Mouse (Mus musculus): ENCODE results near the gene Nrl.
A peak's percentile ranks its signal among the peaks of the same experiment; 100 is the strongest.

Nrl gene

GRCm38 (mm10) chr14:55536116-55536745 lies 11.4 kb upstream of the Nrl start:
- peak in 1 of 2 experiments; percentile 40 for DNase-seq (ENCODE audit: low spot score in 2 of 2)

GRCm38 (mm10) chr14:55527940-55528339 lies 3.2 kb upstream of the Nrl start:
- DNase-seq (ENCODE audit: low spot score in 2 of 2): no peak

DNA sequence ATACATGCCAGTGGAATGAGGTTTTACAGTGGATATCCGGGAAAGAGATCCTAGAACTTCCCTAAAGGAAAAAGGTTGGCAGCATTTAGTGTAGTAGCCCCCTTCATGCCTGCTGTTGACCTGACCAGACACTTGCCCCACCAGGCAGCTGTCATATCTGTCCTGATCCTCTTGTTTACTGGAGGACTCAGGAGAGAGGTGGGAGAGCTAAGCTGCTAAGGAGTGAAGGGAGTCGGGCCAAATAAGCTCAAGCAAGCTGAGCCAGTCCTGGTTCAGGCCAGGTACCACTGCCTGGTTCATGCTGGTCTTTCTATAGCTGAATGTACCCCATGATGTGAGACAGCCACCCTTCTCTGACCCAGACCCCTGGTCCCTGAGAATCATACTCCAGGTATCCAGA lies 1.9 kb upstream of the Nrl start:
- DNase-seq (ENCODE audit: low spot score in 2 of 2): no peak

- DNase-seq (ENCODE audit: low spot score in 2 of 2): no peak
Observed at GRCm38 (mm10) chr14:55524062-55524461, 719 bp downstream of the Nrl start.

GRCm38 (mm10) chr14:55520451-55521361 lies 4.1 kb downstream of the Nrl start:
- DNase-seq (ENCODE audit: low spot score in 2 of 2): no peak

GRCm38 (mm10) chr14:55519604-55520003 lies 5.2 kb downstream of the Nrl start:
- no peak for DNase-seq (ENCODE audit: low spot score in 2 of 2)

DNA sequence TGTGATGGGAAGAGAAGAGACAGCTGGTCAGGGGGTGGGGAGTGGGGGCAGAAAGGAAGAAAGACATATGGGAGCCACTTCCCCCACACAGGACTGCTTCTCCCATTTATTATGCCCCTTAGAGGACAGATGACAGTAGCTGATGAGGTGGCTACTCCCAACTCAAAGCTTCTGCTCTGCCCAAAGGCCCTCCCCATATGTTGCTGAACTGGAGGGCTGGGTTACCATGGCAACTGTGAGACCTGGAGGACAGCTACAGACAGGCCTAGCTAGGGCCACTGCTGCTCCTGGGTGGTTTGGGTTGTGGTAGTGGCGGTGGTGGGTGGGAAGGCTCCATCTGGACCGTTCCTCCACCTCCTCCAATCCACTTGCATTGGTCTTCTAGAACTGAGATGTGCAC lies 5.9 kb downstream of the Nrl start:
- DNase-seq (ENCODE audit: low spot score in 2 of 2): peak in 1 of 2 experiments; percentile 81

DNA sequence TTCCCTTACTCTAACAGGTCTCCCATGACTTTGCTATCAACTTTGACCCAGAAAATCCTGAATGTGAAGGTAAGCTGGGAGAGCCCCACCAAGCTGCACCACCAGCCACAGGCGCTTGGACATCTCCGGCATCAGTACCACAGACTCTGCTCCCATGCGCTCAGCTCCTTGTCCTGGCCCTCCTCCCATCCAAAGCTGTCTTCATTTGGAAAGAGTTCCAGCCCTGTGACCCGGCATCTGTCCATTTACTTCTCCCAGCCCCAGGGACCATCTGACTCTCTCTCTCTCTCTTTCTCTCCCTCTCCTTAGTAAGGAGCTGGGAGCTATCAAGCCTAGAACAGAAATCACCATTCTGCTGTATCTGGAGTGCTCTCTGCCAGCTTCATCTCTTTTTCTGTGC lies 8.9 kb downstream of the Nrl start:
- DNase-seq (ENCODE audit: low spot score in 2 of 2): no peak

DNA sequence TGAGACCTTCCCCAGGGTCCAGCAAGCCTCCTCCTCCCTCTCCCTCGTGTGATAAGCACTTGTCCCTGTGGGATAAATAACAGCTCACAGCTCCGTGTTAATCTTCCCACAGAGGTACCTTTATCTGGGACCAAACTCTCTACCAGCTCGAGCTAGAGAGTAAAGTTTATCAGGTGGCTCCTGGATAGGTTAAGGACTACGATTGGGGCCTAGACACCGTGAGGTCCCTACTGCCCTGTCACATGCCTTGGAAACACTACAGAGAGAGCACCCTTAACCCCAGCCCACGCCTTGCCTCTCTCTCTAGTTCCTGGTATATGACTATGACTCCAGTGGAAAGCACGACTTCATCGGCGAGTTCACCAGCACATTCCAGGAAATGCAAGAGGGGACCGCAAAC lies 10.9 kb downstream of the Nrl start:
- DNase-seq (ENCODE audit: low spot score in 2 of 2): no peak

- DNase-seq (ENCODE audit: low spot score in 2 of 2): peak in 1 of 2 experiments; percentile 75
Observed at GRCm38 (mm10) chr14:55511037-55511436, 13.7 kb downstream of the Nrl start.

DNA sequence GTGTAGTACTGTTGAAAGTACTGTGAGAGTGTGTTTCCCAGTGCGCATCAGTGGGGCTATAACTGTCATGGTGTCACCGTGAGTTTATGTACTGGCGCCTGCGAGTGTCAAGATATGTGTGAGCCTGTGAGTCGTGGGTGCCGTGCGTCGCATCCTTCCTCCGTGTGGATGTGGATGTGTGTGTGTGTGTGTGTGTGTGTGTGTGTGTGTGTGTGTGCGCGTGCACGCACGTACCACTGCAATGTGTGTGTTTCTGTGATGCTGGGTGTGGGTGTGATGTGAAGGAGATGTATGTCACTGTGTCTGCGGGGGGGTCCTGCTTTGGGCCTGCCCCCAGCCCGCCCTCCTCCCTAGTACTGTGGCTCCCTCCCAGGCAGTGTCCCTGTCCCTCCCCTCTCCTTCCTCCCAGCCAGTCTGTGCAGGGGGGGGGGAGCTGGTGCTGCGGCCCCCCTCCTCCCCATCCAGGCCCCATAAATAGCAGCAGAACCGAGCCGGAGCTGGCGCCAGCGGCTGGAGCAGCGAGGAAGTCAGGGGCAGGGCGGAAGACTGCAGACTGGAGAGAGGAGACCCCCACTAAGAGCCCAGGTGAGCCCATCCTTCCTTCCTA lies 14.6 kb downstream of the Nrl start, which contains the start of gene Cpne6:
TSS of gene Cpne6 (plus strand) at position 321 of the 607 bp plus-strand sequence.
- peak in 1 of 2 experiments; percentile 63 for DNase-seq (ENCODE audit: low spot score in 2 of 2)

GRCm38 (mm10) chr14:55509540-55509939 lies 15.2 kb downstream of the Nrl start:
- DNase-seq (ENCODE audit: low spot score in 2 of 2): no peak

GRCm38 (mm10) chr14:55507801-55508200 lies 17.0 kb downstream of the Nrl start:
- no peak for DNase-seq (ENCODE audit: low spot score in 2 of 2)

- DNase-seq (ENCODE audit: low spot score in 2 of 2): no peak
Observed at GRCm38 (mm10) chr14:55505612-55506011, 19.2 kb downstream of the Nrl start.

GRCm38 (mm10) chr14:55497449-55497821 lies 27.3 kb downstream of the Nrl start:
- DNase-seq (ENCODE audit: low spot score in 2 of 2): peak in 1 of 2 experiments; percentile 85

- no peak for DNase-seq (ENCODE audit: low spot score in 2 of 2)
Observed at GRCm38 (mm10) chr14:55496761-55497448, 27.9 kb downstream of the Nrl start.

GRCm38 (mm10) chr14:55495509-55496240 lies 29.1 kb downstream of the Nrl start:
- DNase-seq (ENCODE audit: low spot score in 2 of 2): no peak

- no peak for DNase-seq (ENCODE audit: low spot score in 2 of 2)
Observed at GRCm38 (mm10) chr14:55492103-55492502, 32.7 kb downstream of the Nrl start.

DNA sequence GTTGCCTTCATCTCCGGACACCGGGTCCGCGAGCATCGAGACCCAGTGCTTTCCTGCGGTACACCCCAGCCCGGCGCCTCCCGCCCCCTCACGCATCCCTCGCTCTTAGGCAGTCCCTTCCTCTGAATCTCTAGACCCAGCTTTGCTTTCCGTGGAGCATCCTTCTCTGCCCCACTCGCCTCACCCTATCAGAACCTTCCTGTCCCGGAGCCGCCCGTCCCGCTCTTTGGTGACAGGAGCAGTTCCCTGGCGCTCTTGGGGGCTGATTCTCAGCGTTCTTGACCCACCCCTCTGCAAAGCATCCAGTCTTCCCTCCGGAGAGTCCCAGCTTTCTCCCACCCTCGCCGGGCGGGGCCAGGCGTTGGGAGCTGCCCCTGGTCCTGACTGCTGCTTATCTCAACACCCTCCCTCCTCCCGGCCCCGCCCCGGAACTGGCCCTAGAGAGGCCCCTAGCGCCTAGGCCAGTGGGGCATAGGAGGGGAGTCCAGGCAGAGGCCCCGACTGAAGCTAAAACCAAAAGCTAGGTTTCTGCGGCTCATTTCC lies 33.4 kb downstream of the Nrl start:
- DNase-seq (ENCODE audit: low spot score in 2 of 2): peak in 1 of 2 experiments; percentile 53

DNA sequence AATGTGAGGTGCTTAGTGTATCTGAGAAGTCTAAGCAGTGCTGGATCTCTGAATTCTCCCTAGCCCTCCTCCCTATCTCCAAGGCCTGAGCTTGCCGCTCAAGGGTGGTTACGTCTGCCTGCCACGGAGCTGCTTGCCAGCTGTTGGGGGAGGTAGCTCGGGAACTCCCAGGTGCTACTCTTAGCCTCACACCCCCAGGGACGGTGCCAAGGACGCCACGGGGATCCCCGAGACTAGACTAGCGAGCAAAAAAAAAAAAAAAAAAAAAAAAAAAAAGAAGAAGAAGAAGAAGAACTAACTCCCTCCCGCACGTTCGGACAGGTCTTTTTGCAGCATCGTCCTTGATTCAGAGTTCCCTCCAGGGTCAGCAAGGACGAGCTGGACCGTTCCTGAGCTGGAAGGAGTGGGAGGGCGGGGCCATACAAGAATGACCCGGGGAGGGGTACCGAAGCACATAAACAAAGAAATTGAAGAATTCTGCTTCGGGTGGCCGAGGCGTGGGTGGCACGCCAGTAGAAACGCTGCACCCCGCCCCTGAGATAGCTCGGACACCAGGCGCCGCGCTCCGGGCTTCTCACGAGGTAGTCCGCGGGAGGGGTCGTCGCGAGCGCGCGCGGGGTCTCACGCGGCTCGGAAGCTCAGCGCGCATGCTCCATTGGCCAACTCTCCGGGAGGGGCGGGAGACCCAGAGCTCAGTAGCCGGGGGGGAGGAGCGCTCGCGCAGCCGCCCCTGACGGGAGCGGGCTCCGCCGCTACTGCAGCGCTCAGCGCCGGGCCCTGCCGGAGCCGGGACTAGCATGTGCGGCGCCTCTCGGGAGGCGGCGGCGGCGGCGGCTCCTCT lies 34.2 kb downstream of the Nrl start, which contains the start of gene Carmil3:
TSS of gene Carmil3 (plus strand) at position 291 of the 841 bp plus-strand sequence.
- DNase-seq (ENCODE audit: low spot score in 2 of 2): peak; percentile 77 to 85

All from left cerebral cortex, adult 9 months (tissue).